Mouse (Mus musculus) retina, adult 2 months (tissue): ENCODE data around the gene Plekhh1.

Experiments
- DNase-seq: peaks from one replicate; pipeline ENCODE4 v3.0.0-alpha.2; 2012; ENCODE audit warnings: low read depth, low spot score

The Plekhh1 gene

DNA sequence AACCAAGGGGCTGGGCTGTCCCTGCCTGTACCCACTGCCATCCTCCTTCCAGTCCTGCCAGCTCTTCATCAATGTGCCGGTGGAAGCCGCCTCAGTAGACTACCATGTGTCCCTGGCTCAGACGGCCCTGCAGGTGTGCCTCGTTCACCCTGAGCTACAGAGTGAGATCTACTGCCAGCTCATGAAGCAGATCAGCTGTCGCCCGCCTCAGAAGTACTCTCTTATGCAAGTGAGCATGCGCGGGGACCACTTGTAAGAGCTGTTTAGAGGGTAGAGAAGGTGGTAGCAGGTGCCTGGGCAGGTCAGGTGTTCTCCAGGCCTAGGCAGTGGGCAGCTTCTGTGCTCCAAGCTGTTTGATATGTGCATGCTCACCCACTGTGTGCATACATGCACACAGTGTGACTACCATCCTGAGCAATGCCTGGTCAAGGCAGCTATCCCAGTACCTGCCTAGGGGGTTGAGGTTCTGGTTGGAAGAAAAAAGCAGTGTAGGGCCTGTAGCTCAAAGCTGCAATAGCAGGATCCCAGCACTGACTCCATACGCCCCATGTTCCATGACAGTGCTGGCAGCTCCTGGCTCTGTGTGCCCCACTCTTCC, 41.9 kb downstream of the Plekhh1 start:
- DNase-seq, result no peak

DNA sequence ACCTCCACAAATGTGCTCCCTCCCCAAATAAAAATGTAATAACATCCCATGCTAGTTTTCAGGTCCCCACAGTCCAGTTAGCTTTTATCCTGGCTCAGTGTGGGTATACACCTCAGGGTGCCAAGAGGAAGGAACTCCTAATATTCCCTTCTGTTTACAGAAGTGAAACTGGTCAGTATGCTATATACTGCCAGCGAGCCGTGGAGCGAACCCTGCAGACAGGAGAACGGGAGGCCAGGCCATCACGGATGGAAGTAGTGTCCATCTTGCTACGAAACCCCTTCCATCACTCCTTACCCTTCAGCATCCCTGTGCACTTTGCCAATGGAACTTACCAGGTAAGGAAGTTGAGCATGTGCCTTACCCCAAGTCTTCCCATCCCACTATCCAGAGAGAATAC, 43.6 kb downstream of the Plekhh1 start:
- no peak for DNase-seq

GRCm38 (mm10) chr12:79073362-79073761, 44.4 kb downstream of the Plekhh1 start:
- DNase-seq, result no peak

- peak; percentile 77 for DNase-seq
Observed at GRCm38 (mm10) chr12:79089182-79089812, 60.3 kb downstream of the Plekhh1 start, which contains the start of gene Pigh. Pigh (minus strand) TSS chr12:79089651.

DNA sequence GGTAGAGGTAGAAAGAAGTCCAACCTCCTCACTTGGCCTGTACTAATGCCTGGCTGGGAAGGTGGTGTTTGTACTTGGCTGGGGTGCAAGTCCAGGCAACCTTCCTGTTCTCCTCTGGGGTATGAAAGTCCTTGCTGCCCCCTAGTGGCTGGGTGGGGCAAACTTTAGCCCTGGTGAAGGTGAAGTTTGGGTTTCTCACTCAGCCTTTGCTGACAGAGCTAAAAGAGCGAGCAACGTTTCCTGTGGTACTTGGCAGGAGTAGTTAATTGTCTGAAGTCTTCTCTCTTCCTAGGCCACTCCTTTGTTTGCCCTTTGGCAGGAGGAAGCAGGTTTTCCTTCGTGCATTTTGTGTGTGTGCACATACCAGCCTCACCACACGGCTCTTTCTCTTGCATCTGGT, 63.6 kb downstream of the Plekhh1 start:
- no peak for DNase-seq

DNA sequence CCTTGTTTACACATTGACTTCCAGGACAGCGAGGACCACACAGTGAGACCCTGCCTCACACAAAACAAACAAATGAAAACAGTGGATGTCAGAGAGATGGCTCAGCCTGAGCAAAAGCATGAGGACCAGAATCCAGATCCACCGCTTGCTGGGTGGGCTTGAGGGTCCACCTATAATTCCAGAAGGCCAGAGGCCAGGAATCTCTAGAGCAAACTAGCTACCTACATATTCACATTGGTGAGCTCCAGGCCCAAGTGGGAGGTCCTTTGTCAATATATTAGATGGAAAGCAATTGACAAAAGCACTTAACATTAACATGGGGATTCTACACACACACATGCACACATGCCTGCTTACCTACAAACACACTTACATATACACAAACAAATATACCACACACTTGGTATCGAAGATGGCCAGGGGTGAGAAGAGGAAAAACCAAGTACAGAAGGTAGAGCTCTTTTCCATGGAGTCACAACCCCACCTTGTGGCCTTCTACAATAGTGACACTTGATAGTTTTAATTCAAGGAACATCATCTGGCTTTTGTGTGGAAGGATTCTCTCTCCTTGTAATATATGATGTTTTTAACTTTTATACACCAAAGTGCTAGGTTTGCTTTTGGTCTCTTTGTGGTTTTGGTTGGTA, 68.3 kb downstream of the Plekhh1 start:
- peak; percentile 34 for DNase-seq

DNA sequence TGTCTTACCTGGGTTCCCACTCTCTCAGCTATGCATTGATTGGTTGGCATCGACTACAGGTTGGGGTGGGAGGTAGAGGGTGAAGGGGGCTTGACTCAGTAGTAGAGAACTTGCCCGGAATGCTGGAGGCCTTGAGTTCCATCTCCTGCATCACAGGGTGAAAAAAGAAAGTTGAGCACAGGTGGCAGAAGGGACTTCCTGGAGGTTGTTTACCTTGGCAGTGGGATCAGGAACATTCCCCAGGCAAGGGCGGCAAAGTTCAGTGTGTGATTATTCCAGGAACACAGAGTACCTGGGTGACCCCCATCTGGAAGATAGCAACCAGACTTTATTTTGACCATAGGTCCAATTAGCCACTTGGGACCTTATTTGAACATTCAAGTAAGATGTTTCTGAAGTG, 74.8 kb downstream of the Plekhh1 start:
- no peak for DNase-seq

GRCm38 (mm10) chr12:79104544-79104943, 75.6 kb downstream of the Plekhh1 start:
- no peak for DNase-seq

- DNase-seq, result no peak
Observed at GRCm38 (mm10) chr12:79105312-79105711, 76.3 kb downstream of the Plekhh1 start.

DNA sequence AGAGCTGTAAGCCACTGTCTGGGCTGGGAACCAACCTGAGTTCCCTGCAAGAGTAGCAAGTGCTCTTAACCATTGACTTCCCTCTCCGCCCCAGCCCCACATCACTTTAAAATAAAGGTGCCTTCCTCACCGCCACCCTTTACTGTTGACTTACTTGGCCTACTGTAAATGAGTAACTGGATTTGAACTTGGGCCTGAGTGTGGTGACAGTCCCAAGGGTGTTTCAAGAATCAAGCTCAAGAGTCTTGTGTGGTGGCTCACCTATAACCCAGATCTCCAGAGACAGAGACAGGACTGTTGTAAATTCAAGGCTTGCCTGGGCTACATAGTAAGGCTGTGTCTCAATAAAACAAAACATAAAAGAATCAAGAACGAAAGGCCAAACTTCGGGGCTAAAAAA, 90.0 kb downstream of the Plekhh1 start:
- DNase-seq, result no peak

- DNase-seq, result no peak
Observed at GRCm38 (mm10) chr12:79122820-79123219, 93.9 kb downstream of the Plekhh1 start.

DNA sequence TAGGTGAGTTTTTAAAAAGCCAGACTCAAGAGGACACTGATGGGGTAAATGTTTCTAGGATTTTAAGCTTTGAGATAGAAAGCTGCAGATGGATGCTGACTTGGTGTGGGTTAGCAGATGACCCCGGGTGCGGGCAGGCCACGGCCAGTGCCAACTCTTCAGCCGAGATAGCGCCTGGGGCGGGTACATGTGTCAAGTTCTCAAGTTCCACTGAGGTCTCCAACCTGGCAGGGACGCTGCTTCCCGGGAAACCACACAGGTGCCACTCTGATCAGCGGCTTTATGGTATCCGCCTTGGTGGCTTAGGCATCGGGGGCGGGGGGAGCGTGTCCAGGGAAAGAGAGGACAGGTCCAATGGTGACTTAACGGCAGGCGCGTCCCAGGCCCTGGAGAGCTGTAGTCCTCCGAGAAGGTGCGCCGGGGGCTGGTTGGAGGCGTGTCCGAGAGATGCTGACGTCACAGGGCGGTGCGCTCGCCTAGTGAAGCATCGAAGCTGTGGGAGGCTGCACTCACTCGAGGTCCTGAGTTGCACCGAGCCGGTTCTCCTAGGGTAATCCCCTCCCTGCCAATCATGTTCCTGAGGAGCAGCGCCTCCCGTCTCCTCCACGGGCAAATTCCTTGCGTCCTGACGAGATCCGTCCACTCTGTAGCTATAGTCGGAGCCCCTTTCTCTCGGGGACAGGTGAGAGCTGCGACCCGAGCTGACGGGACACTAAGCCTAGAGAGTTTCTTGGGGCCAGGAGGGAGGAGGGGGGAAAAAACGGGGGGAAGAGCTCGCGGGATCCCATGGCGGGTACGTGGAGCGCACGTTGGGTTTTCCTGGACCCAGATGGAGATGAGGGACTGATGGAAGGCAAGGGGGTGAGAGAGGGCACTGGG, 101.6 kb downstream of the Plekhh1 start, which contains the start of gene Arg2:
Gene Arg2 (plus strand): TSS at position 479 of the 879 bp plus-strand sequence.
- peak; percentile 81 for DNase-seq
